Mouse (Mus musculus) v-Abl transformed pro-B cells (cell line): ENCODE results near the gene Slx1b.

Experiments used
- in situ Hi-C, 2 experiments: fragments of 400-800 bp; cut with MboI; formaldehyde crosslinking; loops; one replicate each; pipeline ENCODE4 v1.15.1; 2025; ENCODE audit not compliant: unreplicated experiment in 2 of 2

Gene Slx1b

DNA sequence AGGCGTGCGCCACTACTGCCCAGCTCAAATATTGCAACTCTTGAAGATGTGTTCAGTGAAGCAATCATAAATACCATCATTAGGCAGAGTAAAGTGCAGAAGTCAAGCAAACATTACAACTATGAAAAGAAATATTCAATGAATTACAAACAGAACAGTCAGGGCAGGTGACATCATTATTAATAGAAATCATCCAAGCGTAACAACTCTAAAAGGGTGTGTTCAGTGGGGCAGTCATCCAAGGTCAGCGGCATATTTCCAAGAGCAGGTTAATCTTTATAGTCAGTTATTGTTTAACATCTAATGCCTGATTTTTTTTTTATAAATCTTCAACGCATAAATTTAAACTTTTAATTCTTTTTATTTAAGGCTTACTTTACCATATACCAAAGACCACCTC, 14.4 kb downstream of the Slx1b start:
- in situ Hi-C loops: no loop called here

DNA sequence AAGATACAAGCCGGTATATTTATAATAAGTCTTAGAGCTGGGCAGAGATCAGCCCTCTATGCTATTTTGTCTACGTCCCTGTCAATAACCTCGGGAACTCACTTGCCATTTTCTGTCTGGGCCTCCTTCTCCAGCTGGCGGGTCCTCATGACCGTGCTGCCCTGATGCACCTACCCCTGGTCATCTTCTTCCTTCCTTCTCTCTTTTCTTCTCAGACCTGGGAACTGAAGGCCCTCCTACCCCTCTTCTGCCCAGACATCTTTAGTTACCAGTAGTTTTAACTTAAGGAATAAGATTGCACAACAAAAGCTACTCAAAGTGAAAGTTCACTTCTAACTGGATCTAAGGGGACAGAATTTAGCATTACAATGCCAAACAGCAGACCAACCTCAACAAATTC, 15.9 kb downstream of the Slx1b start:
- in situ Hi-C loops: no loop called here

DNA sequence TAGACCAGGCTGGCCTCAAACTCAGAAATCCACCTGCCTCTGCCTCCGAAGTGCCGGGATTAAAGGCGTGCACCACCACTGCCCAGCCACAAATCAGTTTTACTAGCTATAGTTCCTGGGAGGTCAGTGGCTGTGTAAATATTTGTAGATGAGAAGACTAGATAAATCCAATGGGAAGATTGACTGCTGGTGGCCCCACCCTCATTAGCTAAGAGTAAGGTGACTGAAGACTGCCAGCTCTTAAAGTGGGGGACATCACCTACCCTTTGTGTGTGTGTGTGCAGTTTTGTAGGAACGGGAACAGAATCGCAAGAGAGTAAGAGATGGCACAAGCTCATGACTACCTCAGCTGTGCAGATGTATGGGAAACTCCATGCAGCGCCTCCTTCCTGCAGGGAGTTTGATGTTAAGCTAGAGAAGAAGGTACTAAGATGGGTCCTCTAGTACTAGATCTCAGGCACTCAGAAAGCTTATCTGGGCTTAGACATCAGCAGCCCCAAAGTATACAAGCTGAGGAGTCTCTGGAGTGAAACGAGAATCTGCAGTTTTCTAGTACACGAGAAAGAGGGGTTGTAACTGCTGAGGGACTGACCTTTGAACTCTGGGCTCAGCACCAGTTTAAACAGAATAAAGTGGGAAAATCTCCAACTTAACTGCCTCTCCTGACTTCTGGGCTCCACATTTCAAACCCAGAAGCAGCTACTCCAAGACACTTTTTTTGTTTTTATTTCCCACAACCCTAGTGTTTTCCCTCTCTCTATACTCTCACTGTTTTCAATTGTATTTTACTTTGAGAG, 16.8 kb downstream of the Slx1b start:
- in situ Hi-C loops: no loop called here

DNA sequence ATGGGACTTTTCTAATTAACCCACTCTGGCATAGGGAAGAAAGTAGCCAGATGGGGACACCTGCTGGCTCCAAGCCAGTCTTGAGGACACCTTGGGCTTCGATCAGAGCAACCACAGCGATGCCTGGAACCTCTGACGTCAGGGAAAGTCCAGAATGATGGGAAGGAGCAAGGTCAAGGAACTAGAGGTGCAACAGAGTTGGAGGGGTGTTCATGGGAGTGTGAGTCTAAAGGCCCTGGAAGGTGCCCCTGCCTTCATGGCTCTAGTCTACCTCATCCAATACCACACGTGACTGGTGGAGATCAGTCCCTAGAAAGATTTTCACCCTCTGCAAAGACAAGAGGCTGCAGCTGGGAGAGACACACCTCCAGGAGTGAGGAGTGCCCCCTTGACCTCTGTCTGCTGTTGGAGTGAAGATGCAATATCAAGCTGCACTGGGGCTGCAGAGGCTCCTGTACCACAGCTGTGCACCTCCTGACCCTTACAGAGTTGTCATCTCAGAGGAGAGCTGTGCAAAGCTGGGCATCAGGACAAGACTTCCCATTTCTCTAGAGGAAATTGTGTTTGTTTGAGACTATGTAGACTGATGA, 18.9 kb downstream of the Slx1b start:
- in situ Hi-C loops: no loop called here

DNA sequence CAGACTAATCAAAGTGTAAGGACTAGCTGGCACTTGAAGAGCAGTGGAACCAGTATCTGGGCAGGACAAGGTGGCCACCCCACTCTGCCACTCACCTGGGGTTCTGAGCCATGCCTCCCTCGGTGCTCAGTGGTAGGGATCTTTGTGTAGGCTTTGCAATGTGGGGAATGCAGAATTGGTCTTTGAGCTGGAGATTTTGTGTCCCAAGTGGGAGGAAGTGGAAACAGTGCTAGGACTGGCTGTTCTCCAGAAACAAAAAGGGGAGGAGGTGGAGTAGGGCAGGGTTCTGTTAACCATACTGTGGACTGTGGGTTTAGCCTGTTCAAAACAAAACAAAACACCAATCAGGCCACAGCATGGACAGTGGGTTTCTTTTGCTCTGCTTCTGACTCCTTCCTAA, 19.4 kb downstream of the Slx1b start, which contains the start of gene Sult1a1:
Gene Sult1a1, minus strand, starts transcription at position 226 of the 400 bp plus-strand sequence.
- in situ Hi-C loops: no loop called here

DNA sequence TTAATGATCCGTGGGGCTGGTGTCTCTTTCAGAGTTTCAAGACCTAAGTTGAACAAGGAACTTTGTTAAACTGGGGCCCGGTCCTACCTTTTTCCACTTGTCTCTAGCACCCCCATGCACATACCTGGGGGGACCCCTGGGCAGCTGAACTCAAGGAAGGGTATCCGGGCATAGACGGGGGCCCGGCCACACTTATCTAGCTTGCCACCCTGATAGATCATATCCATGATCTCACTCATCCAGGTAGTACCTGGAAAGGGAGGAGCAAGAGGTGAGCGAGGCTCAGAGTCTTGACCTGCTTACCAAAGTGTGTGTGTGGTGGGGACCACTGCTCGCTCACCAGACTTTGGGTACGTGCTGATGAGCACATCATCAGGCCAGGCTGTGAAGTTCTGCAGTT, 20.5 kb downstream of the Slx1b start:
- in situ Hi-C loops: no loop called here

DNA sequence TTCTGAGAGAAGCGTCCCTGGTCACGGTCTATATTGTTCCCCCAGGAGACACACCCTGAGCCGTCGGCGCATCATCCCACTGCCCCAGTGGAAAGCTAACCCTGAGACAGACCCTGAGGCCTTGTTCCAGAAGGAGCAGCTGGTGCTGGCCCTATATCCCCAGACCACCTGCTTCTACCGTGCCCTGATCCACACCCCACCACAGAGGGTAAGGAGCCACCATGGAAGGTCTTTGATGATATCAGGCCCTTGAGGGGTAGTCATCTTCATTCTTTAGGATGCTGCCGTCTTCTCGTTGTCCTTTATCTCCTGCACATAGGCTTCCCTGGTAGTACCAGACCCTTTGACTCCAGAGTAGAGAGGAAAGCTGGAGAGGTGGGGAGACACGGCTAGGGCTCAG, 23.5 kb downstream of the Slx1b start:
- in situ Hi-C loops: no loop called here

DNA sequence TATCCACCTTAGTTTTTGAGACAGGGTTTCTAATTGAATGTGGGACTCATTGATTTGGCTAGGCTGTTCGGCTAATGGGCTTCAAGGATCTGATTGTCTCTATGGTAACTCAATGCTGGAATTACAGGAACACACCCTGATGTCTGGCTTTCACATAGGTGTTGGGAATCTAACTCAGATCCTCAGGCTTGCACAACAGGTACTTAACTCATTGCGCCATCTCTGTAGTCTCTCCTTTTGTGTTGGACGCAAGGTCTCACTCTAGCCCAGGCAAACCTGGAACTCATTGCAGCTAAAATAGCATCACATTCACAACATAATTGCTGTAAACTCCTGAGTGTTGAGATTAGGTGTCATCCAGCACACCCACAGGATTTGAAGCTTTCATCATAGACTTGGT, 25.4 kb downstream of the Slx1b start:
- in situ Hi-C loops: no loop called here

DNA sequence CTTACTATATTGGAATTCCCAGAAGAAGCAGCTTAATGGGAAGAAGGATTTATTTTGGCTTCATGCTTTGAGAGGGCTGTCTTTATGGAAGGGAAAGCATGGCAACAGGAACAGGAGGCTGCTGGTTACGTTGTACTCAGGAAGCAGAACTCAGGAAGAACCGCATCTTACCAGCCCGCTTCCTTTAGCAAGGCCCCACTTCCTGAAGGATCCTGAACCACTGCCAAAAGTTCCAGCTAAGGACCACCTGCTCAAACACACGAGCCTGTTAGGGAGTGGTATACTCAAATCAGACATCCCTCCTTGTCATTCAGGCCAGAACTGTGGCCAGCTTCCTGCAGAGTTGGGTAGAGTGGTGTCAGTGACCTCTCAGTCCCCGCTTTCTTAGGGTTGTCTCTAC, 27.1 kb downstream of the Slx1b start:
- in situ Hi-C loops: no loop called here

DNA sequence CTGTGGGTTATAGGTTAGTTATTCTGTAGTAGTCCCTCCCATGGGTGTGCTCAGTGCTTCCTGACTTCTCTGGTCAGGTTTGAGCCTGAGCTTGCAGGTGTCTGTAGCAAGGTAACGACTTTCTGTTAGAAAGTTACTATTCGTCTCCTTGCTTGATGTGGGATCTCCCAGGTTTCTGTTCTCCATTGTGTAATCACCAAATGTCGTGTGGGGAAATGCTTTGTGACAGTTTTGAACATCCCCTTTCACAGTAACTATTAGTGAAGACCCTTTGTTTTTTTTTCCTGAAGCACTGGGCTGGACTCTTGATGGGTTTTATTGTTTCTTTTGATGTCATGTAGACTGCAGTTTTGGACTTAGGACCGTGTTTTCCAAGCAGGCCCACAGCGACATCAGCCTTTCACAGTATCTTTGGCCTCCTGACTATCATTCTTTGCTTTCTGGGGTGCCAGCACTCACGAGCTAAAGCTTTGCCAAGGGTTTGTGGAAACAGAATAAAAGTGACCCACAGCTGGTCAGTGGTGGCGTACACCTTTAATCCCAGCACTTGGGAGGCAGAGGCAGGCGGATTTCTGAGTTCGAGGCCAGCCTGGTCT, 28.0 kb downstream of the Slx1b start:
- in situ Hi-C loops: no loop called here

DNA sequence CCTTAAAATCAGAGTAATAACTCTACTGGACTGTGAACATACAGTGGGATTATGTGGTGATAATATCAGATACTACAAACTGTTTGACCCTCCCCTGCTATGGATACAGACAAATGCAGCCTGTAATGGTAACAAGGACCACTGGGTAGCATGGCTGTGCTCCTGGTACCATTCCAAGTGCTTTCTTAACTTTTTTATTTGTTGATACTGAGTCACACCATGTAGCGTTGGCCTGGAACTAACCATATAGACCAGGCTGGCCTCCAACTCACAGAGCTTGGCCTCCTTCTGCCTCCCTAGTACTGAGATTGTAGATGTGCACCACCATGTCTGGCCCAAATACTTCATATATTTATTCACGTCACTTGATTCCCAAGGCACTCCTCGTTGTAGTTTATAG, 30.3 kb downstream of the Slx1b start:
- in situ Hi-C loops: no loop called here

DNA sequence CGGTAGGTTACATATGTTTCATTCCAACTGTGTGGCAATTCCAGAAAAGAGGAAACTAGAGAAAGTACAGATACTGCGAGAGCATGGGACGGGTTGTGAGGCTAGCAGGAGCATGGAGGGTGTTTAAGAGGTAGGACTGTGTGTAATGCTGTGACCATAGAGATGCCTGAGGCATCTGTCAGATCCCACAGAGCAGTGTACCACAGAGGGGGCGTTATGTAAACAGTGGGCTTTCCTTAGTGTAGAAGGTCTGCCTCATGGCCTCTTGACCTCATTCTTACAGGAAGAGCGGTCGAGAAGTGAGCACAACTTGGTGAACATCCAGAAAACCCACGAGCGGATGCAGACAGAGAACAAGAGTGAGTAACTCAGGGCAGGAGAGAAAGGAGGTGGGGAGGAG, 31.9 kb downstream of the Slx1b start:
- in situ Hi-C loops: no loop called here

DNA sequence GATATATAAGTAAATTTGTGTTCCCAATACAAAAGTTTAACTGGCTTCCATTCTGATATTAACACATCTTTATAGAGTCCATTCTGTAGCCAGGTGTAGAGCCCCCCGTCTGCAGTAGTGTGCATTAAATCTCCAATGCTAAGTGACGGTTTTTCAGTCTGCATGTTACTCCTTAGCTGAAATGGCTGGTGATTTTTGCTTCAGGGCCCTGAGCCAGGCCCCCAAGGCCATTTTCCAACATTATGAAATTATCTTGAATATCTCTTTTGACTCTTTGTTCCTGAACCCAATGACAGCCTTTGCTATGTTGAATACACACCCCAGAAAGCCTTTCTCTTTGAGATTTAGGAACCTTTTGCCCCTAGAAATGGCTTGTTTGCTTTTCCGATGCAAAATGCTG, 35.8 kb downstream of the Slx1b start:
- in situ Hi-C loops: no loop called here

DNA sequence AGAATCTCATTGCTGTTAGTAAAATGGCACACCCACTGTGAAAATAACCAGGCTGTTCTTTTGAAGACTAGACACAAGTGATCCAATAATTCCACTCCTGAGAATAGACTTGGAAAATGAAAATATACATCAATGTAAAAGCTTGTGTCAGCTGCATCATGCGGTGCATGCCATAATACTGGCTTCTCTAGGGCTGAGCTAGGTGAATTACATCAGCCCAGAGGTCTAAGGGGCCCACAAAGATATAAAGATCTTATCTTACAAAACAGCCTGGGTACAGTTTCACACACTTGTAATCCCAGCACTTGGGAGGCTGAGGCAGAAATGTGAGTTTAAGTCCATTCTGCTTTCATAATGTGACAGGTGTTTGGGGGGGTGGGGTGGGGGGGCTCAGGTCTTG, 38.1 kb downstream of the Slx1b start:
- in situ Hi-C loops: no loop called here

DNA sequence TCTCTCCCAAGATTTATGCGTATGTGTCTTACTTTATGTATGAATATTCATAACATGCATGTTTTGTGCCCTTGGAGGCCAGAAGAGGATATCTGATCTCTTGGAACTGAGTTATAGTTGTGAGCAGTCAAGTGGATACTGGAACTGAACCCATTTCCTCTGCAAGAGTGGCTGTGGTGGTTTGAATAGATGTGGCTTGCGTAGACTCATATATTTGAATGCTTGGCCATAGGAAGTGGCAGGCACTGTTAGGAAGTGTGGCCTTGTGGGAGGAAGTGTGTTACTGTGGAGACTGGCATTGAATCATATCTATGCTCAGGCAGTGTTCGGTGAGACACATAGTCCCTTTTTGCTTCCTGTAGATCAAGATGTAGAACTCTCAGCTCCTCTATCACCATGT, 39.9 kb downstream of the Slx1b start:
- in situ Hi-C loops: no loop called here

DNA sequence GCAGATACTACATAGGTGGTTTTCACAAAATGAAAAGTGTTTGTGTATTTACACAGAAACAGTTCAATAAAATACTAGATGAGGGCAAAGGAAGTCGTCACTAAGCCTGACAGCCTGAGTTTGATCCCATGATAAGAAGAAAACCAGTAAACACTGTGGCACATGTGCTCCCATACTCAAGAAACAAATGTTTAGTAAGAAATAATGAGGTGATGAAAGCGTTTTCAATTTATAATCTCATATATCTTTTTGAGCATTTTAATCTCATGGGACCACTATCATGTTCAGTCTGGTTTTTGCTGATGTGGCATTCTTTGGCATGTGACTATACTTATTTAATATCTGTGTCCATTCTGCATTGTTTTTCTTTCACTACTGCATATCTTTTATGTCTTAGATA, 41.6 kb downstream of the Slx1b start:
- in situ Hi-C loops: no loop called here

DNA sequence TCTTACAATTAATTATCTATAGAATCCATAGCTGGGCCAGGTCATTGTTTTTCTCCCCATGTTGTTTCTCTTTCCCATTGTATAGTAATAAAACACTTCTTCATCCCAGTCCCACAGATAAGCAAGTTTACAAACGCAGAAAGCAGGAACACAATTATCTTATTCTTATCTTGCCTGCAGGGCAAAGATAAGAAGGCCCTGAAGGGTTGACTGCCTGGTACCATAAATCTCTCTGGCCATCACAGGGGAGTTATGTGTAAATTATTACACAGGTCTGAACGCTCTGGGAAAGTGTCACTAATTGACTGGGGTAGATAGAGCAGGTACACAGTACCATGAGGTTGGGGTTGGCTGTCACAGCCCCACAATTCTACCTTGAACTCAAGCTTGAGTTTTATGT, 44.7 kb downstream of the Slx1b start:
- in situ Hi-C loops: no loop called here

DNA sequence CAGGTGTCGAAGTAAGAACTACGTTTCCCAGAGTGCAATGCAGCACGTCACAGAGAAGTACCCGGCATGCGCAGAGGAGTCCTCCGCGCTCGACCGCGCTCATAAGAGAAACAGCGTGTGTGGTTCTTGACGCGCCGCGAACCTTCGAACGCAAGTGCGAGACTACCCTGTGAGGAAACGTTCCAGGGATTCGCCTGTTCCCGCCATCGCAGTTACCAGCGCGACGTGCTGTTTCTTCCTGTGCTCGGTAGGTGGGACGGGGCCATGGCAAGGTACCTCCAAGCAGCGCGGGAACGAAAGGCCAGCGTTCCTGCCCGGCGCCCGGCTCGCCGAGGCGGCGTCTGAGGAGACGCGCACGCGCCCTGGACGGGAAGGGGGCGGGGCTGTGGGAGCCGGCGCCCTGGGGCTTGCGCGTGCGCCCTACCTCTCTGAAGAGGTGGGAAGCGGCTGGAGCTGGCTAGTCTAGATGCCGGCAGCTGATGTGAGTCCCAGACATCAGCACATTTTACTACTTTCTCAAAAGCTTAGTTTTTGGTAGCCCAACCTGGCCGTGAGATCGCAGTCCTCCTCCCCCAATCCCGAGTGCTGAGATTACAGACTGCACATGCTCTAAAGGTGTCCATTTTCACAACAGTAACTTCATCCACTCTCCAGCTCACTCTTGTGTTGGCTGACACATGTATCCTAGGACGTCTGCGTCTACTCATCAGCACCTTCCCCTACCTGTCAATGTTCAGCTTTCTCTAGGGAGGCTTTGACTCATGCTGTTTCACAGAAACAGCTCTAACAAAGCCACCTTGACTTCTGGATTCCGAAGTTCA, 46.1 kb downstream of the Slx1b start, which contains the start of gene Sgf29:
Gene Sgf29, plus strand, starts transcription at position 79 of the 821 bp plus-strand sequence.
- in situ Hi-C loops: loop anchor here (10.0 kb wide), 2 partner anchors 455 to 465 kb away; no protein-coding TSS in a partner anchor

DNA sequence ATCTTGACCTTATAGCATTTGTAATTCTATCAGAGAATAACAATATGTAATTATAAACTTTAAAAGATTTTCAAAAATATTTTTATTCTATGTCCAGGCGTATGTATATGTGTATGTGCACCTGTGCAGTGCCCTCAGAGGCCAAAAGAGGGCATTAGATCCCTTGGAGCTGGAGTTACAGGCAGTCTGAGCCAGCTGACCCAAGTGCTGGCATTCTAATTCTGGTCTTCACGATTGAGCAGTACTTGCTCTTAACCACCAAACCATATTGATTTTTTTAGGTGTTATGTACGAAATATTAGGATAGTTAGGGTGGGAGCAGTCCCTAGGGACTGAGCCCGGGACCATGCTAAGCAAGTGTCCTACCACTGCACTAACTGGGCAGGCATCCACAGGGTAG, 47.1 kb downstream of the Slx1b start:
- in situ Hi-C loops: loop anchor here (10.0 kb wide), 2 partner anchors 456 to 466 kb away; no protein-coding TSS in a partner anchor

DNA sequence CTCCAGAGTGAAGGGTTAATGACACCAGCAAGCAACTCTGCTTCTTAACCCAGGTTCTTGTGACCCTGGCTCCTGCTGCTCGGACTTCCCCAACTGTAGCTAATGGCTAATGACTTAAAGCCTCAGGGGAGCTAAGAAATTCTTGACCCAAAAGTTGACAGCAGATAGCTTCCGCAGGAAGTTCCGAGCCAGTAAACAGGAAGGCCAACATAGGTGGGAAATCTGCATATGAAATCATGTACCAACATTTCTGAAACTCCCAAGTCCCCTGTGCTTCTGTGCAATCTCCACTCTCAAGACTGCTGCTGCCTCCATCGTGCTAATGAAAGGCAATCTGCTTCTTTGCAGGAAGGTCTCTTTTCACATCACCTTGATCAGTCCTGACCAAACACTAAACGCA, 49.9 kb downstream of the Slx1b start:
- in situ Hi-C loops: loop anchor here (10.0 kb wide), 2 partner anchors 459 to 469 kb away; no protein-coding TSS in a partner anchor

DNA sequence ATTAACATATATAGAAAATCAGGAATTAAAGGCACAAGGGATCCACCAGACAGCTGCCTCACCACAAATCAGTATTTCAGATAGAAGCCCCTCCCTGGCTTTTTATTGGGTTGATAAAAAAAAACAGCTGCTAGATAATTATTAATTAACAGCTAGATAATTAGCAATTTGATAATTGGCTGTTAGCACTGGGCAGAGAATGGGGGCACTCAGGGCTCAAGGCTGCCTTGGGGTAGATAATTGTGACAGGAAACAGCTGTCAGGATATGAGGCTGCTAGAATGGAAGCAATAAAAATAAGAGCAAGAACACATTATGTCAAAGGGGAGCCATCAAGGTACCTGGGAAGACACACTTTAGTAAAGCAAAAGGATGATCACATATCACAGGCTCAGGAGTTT, 50.7 kb downstream of the Slx1b start:
- in situ Hi-C loops: loop anchor here (5.0 to 10.0 kb wide), 3 partner anchors 47 to 470 kb away; no protein-coding TSS in a partner anchor
